Mouse (Mus musculus): ENCODE data around the gene Slc25a13. TPM values are rescaled to one million over a fixed set of nuclear protein-coding genes. Genes with fewer than 3 reads are reported as not detected.

The Slc25a13 gene
- 100 to 1,000 TPM; 144 to 147 TPM for total RNA-seq (2021)
- long read RNA-seq, experiment 1, transcript Slc25a13-201 (18 exons, 3,067 nt), result major isoform, 13 of 73 reads
- long read RNA-seq, experiment 1, partial matches to known transcripts, result 11 of 73 reads
- long read RNA-seq, experiment 1, other reads (novel, unspliced or antisense), result 49 of 73 reads
- long read RNA-seq, experiment 2, transcript Slc25a13-201 (18 exons, 3,067 nt), result major isoform, 5 of 40 reads
- long read RNA-seq, experiment 2, partial matches to known transcripts, result 8 of 40 reads
- long read RNA-seq, experiment 2, other reads (novel, unspliced or antisense), result 27 of 40 reads

- peak; percentile 79 to 86 for DNase-seq
These were observed at the start of gene Slc25a13 for GRCm38 (mm10) chr6:6216507-6217285. Gene Slc25a13 (minus strand): TSS chr6:6217173.

- no peak for DNase-seq
These were observed 48.8 kb upstream of the Slc25a13 start for GRCm38 (mm10) chr6:6265761-6266160.

GRCm38 (mm10) chr6:6263293-6263911 is 46.4 kb upstream of the Slc25a13 start:
- DNase-seq, result no peak

GRCm38 (mm10) chr6:6260917-6261316 is 43.9 kb upstream of the Slc25a13 start:
- DNase-seq, result no peak

- DNase-seq, result no peak
These were observed 31.5 kb upstream of the Slc25a13 start for GRCm38 (mm10) chr6:6248500-6248899.

GRCm38 (mm10) chr6:6243828-6244227 is 26.9 kb upstream of the Slc25a13 start:
- DNase-seq, result no peak

GRCm38 (mm10) chr6:6242114-6242513 is 25.1 kb upstream of the Slc25a13 start:
- DNase-seq, result peak in 1 of 2 experiments; percentile 28

GRCm38 (mm10) chr6:6236788-6237298 is 19.9 kb upstream of the Slc25a13 start:
- no peak for DNase-seq

GRCm38 (mm10) chr6:6230262-6230661 is 13.3 kb upstream of the Slc25a13 start:
- DNase-seq, result no peak

- DNase-seq, result no peak
These were observed 5.7 kb upstream of the Slc25a13 start for GRCm38 (mm10) chr6:6222721-6223120.

- DNase-seq, result no peak
These were observed 3.6 kb upstream of the Slc25a13 start for GRCm38 (mm10) chr6:6220574-6220973.

- DNase-seq, result peak in 1 of 2 experiments; percentile 20
These were observed 2.8 kb upstream of the Slc25a13 start for GRCm38 (mm10) chr6:6219661-6220370.

- DNase-seq, result no peak
These were observed 283 bp upstream of the Slc25a13 start for GRCm38 (mm10) chr6:6217286-6217625.

- DNase-seq, result no peak
These were observed 860 bp downstream of the Slc25a13 start for GRCm38 (mm10) chr6:6216120-6216506.

- DNase-seq, result peak in 1 of 2 experiments; percentile 15
These were observed 4.3 kb downstream of the Slc25a13 start for GRCm38 (mm10) chr6:6212360-6213310.

- DNase-seq, result peak in 1 of 2 experiments; percentile 50
These were observed 5.0 kb downstream of the Slc25a13 start for GRCm38 (mm10) chr6:6211958-6212357.

- DNase-seq, result no peak
These were observed 6.3 kb downstream of the Slc25a13 start for GRCm38 (mm10) chr6:6210637-6211036.

- DNase-seq, result peak in 1 of 2 experiments; percentile 50
These were observed 8.5 kb downstream of the Slc25a13 start for GRCm38 (mm10) chr6:6208351-6209059.

- DNase-seq, result no peak
These were observed 9.1 kb downstream of the Slc25a13 start for GRCm38 (mm10) chr6:6207836-6208235.

- peak in 1 of 2 experiments; percentile 3 for DNase-seq
These were observed 9.6 kb downstream of the Slc25a13 start for GRCm38 (mm10) chr6:6207395-6207794.
